Mouse (Mus musculus): ENCODE results near the gene Gm45062.

- no peak for TF ChIP-seq CTCF (IDR thresholded peaks at IDR 0.05; ENCODE audit: borderline replicate concordance, control insufficient read depth, extremely low read depth, insufficient read depth, low read length, poor library complexity)
- no peak for TF ChIP-seq POLR2A (IDR thresholded peaks at IDR 0.05; ENCODE audit: control insufficient read depth, extremely low read depth, insufficient read depth, low read length, poor library complexity)
Measured at GRCm38 (mm10) chr6:8343271-8343670, 84.0 kb downstream of the Gm45062 start.

Measured in thymus, adult 2 months (tissue).